Mouse (Mus musculus) bone marrow macrophage, adult 2 months (primary cell): ENCODE results near the gene Slc4a5. TPM values are rescaled to one million over a fixed set of nuclear protein-coding genes. Genes with fewer than 3 reads are reported as not detected.

Source experiments
- H3K27ac ChIP-seq: 2 replicates; pipeline ENCODE4 v1.5.1; 2012; ENCODE audit warnings: low read depth, low read length; ENCODE audit not compliant: insufficient read depth
- H3K4me1 ChIP-seq: 2 replicates; pipeline ENCODE4 v1.6.1; 2012; ENCODE audit warnings: low read length; ENCODE audit not compliant: control insufficient read depth, insufficient read depth
- H3K4me3 ChIP-seq: 2 replicates; pipeline ENCODE4 v1.5.1; 2012; ENCODE audit warnings: mild to moderate bottlenecking, low read length, moderate library complexity; ENCODE audit not compliant: insufficient read depth
- CTCF ChIP-seq: IDR thresholded peaks from 2 replicates; pipeline ENCODE4 v1.5.1; 2012; ENCODE audit warnings: low read depth, mild to moderate bottlenecking, low read length, moderate library complexity
- POLR2A ChIP-seq: IDR thresholded peaks from 2 replicates; pipeline ENCODE4 v1.6.1; 2012; ENCODE audit warnings: mild to moderate bottlenecking, low read depth, low read length, borderline replicate concordance
- polyA plus RNA-seq: library from polyadenylated mRNA; stranded (reverse); fragments of >200 nt; gene quantifications from 2 replicates; pipeline ENCODE4 v1.2.4, GENCODE M21; 2012; ENCODE audit not compliant: missing spikeins, insufficient read depth, insufficient read length

The Slc4a5 gene
- 0.55 TPM in 1 of 2 replicates, not detected in the other for polyA plus RNA-seq

GRCm38 (mm10) chr6:83219814-83220213 is at the start of gene Slc4a5:
Gene Slc4a5 (plus strand): TSS chr6:83219828.
- no peaks in the 10 kb centered on the region for H3K4me1 ChIP-seq
- TF ChIP-seq POLR2A (no peak), CTCF (no peak)
- no peak within 1 kb of the TSS for H3K27ac ChIP-seq
- H3K4me3 ChIP-seq = no peak within 1 kb of the TSS

DNA sequence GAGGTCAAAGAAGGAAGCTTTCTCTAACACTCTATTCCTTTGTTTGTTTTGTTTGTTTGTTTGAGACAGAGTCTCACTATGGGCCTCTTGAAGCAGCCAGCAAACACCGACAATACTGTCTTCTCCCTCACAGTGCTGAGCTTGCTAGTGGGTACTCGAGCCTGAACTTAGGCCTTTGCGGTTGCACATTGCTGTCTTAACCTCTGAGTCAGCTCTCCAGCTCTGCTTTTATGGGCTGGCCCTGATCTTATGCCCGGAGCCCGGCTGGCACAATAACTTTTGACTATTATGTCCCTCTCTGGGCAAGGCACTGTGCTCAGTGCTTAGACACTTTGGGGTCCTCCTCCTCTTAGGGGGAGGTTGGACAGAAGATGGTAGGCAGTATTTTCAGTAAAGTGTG is 49.8 kb upstream of the Slc4a5 start:
- no peak overlapping the region for H3K4me3 ChIP-seq
- no peak for TF ChIP-seq CTCF
- no peak for TF ChIP-seq POLR2A
- H3K4me1 ChIP-seq = peaks cover 17% of the 10 kb centered on the region
- H3K27ac ChIP-seq = no peak overlapping the region

DNA sequence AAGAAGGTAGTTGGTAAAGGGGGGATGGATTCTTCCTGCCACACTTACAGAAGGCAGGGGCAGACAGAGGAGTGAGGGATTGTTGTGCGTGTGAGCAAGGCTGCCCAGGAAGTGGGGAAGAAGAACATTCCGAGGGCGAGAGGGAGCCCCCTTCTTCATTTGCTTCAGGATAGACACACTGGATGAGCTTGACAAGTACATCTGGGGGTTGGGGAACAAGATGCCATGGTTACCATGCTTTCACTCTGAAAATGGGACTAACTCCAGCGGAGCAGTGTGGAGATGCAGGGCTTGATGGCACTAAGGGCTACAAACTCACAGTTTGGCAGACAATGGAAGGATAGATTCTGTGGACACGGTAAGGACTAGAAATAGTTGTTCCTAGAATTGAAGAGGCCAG is 48.6 kb upstream of the Slc4a5 start:
- TF ChIP-seq POLR2A (no peak), CTCF (no peak)
- Histone ChIP-seq H3K27ac (no peak overlapping the region), H3K4me1 (peaks cover 17% of the 10 kb centered on the region), H3K4me3 (no peak overlapping the region)

- no peak overlapping the region for H3K4me3 ChIP-seq
- H3K4me1 ChIP-seq = peaks cover 12% of the 10 kb centered on the region
- TF ChIP-seq CTCF (no peak), POLR2A (no peak)
- H3K27ac ChIP-seq = no peak overlapping the region
Measured at GRCm38 (mm10) chr6:83172240-83172920, 47.2 kb upstream of the Slc4a5 start.

DNA sequence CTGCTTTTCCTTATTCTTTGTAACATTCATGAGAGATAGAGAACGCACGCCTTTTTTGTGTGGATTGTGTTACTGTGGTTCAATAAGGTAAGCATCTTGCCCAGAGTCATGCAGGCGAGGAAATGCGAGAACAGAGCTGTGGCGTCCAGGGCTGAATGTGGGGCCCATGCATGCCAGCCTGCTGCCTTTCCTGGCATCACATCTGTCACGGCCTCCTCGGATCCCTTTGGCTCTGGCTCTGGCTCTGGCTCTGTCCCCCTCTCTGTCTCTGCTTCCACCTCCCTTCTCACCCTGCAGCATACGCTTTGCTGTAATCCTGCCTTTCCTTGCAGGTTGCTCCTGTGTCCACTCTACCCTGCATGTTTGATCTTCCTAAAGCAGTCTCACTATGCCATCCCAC is 43.6 kb upstream of the Slc4a5 start:
- Histone ChIP-seq H3K27ac (no peak overlapping the region), H3K4me1 (no peaks in the 10 kb centered on the region), H3K4me3 (no peak overlapping the region)
- no peak for TF ChIP-seq POLR2A
- no peak for TF ChIP-seq CTCF

DNA sequence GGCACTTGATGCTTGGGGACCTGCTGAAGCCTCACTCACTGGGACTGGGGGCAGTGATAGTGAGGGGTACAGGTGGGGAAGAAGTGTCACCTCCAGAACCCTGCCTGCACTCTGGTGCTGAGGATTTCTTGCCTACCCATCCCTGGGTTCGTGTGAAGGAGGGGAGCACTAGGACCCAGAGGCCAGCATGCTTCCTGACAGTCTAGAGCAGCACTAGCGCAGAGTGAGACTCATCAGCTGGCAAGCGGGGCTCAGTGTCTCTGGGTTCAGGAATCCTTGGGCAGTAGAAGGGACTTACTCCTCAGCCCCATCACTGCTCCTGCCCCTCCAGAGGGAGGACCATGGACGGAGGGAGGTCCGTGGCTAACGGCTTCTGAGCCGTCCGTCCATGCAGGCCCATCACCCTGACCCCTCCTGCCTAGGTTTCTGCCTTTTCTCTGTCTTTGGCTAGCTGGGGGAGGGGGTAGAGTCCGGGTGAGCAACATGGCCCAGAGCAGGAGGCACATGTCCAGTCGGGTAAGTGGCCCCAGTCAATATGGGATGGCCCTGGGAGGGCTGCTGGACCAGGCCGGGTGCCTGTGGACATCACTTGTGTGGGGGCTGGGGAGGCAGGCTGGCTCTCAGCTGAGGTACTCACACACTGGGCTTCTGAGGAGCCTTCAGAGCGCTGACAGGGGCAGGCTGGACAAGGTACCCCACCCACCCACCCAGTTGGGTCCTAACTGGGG is 40.1 kb upstream of the Slc4a5 start:
- H3K4me1 ChIP-seq = no peaks in the 10 kb centered on the region
- H3K27ac ChIP-seq = no peak overlapping the region

DNA sequence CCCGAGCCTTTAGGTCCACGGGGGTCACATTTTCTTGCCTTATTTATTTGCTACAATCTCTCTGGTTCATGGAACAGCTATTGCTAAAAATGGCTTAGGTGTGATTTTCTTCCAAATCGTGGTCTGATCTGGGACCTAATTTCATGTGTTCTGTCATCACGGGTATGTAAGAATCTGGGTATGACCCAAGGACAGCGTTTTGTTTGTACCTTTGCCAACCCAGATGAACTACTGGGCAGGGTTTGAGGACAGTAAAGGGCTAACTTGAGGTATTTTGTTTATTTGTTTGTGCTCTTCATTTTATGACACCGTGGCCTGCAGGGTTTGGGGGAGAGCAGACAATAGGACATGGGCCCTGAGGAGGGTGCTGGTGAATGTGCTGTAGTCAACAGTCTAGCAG is 39.0 kb upstream of the Slc4a5 start:
- no peak for TF ChIP-seq POLR2A
- no peak for TF ChIP-seq CTCF
- H3K4me1 ChIP-seq = no peaks in the 10 kb centered on the region
- H3K4me3 ChIP-seq = no peak overlapping the region
- H3K27ac ChIP-seq = no peak overlapping the region

More for the DNA sequence above, 40.1 kb upstream of the Slc4a5 start:
- no peak overlapping the region for H3K4me3 ChIP-seq
- TF ChIP-seq CTCF (no peak), POLR2A (no peak)

- TF ChIP-seq POLR2A (no peak), CTCF (no peak)
- no peak overlapping the region for H3K27ac ChIP-seq
- H3K4me1 ChIP-seq = no peaks in the 10 kb centered on the region
- H3K4me3 ChIP-seq = no peak overlapping the region
Measured at GRCm38 (mm10) chr6:83184858-83185435, 34.7 kb upstream of the Slc4a5 start.

DNA sequence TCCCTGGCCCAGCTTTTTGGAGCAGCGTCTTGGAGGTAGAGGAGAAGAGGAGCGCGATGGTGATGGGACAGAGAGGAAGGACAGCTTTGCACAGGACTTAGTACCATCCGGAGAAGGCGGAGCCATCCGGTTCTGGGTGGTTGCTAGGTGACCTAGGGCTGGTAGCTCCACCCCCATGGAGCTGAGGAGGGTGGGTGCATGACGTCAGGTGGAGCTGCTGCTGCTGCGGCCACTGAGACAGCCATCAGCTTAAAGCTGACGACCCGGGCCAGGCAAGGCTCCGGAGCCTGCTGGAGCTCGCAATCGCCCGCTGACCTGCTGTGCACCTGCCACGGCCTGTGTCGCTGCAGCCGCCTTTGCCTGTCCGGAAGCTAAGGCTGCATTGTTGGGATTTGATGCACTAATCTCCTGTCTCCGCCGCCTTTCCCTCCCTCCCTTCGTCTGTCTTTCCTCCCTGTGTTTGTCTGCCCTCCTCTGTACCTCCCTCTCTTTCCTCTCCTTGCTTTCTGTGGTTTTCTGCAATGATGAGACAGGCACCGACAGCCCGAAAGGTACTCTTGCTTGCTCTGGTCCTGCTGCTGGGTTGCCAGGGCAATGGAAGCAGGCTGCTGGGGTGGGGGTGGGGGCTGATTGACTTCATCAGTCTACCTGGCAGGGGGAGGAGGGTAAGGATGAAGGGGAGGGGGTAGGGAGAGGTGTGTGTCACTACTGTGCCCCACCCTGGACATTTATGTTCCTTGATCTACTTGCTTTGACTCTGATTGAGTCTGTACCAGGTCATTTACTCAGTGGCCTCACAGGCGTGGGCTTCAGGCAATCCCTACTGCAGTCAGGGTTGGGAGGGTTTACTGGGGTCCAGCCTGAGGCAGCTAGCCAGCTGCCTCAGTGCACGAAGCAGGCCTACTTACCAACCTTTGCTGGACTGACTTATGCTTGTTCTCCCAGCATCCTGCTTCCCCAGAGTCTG is 33.5 kb upstream of the Slc4a5 start:
- Histone ChIP-seq H3K4me3 (no peak overlapping the region), H3K27ac (no peak overlapping the region), H3K4me1 (no peaks in the 10 kb centered on the region)
- TF ChIP-seq POLR2A = no peak
- TF ChIP-seq CTCF = no peak

- Histone ChIP-seq H3K4me1 (no peaks in the 10 kb centered on the region), H3K4me3 (no peak overlapping the region), H3K27ac (no peak overlapping the region)
- TF ChIP-seq POLR2A = no peak
Measured at GRCm38 (mm10) chr6:83186946-83187345, 32.7 kb upstream of the Slc4a5 start.
